Mouse (Mus musculus): Measurements from ENCODE around the gene Dzank1.
A peak's percentile ranks its signal among the peaks of the same experiment; 100 is the strongest.

Dzank1 gene

DNA sequence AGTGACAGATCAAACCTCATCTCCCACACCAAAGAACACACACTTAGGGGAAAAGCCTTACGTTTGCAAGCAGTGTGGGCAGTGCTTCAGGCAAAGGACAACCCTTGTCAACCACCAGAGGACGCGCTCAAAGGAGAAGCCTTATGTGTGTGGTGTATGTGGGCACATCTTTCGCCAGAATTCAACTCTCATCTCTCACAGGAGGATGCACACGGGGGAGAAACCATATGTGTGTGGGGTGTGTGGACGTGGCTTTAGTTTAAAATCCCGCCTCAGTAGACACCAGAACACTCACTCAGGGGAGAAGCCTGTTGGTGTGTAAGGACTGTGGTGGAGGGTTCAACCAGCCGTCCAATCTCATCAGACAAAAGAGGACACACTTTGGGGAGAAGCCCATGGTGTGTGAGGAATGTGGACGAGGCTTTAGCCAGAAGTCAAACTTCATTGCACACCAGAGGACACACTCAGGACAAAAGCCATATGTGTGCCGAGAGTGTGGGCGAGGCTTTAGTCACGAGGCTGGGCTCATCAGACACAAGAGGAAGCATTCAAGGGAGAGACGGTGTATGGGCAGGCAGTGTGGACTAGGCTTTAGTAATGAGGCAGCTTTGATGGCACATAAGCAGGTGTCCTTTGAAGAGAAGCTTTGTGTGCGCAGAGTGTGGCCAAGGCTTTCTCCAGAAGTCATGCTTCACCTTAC lies 61.2 kb downstream of the Dzank1 start:
- DNase-seq: no peak

DNA sequence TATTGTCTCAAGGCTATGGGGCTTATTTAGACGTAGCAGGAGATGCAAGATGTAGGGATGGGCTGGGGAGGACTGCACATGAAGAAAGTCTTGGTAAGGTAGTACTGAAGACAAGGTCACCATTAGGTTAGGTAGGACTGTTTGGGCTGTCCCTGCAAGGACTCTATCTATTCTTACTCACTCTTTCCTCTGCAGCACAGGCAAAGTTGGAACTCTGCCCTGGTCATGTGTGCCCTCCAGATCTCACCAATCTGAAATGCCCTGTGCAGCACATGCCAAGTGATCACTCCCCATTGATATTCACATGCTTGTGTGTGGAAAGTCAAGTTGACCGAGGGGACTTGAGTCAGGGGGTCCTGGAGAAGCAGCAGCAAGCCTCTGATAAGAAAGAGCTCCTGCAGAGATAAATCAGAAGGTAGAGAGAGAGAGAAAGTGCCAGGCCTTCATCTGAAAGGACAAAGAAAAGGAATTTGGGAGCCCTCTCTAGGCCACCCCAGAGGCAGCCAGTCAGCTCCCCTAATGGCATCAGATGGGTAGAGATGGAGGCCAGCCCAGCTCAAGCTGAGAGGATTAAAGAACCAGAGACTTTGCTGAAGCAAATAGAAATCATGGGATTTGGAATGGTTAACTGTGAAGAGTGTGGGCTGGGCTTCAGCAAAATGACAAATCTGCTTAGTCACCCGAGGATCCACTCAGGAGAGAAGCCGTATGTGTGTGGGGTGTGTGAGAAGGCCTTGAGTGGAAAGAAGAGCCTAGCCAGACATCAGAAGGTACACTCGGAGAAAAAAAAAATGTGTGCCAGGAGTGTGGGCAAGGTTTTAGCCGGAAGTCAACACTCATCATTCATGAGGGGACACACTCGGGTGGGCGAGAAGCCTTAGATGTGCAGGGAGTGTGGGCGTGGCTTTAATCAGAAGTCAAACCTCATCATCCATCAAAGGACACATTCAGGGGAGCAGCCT lies 62.1 kb downstream of the Dzank1 start:
- no peak for DNase-seq

DNA sequence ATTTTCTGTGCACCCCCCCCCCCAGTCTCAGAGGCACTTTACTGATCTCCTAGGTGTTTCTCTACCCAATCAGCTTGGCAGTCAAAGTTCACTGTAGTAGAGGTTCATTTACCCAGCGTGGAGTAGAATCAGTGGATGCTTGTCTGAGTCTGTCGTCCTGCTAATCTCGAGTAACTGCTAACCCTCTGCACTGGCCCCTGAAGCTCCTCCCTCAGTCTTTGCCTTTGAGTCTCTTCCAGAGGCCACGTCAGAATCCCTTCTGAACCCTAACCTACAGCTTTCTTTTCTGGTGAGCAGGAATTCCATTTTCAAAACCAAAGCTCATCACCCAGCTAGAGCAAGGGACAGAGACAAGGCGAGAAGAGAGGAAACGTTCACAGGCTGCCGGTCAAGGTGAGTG lies 63.0 kb downstream of the Dzank1 start:
- DNase-seq: no peak

DNA sequence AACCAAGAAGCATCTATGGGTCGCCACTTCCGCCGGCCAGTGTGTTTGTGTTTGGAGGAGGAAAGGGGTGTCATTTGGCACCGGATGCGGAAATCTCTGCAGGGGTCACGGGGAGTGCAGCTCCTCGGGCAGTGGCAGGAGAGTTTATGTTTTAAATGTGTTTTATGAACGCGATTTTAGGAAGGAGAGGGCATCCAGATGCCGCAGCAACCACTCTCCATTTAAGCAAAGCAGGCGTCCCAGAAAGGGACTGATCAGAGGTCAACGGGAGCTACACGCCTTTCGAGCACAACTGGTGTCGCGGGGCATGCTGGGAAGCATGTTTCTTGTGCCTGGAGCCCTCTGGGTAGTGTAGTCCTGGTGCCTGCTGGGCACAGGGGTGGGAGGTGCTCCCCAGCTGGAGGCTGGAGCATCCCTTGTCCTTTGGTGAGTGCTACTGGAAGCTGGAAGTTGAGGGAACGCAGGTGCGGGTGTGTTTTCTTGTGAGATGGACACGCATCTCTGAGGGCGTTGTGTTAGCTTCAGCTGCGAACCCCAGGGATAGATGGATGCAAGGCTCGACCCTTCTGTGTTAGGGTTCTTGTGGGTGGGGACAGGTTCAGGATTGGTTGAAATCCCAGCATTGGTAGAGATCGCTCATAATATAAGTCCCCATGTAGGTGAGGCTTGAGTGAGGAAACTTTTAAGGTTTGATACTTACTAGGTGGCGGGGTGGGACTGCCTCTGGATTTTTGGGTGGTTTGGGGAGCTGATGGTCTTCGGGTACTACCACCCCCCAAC lies 68.0 kb downstream of the Dzank1 start:
- peak; percentile 88 for DNase-seq

DNA sequence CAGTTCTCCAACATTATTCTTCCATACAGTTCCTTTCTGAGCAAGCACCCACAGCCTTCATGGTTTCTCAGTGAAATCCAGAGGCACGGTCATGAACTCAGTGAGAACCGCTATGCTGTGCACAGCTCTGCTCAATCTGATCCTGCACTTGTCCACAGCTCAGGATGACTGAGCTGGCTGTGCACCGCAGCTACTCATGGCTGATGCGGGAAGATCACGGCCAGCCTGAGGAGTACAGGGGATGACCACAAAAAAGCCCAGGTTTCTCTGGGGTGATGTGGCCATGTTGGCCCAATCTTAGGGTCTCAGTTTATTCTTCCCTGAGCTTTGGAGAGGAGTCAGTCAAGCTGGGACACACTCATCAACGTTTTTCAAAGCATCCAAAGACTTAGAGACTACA lies 68.9 kb downstream of the Dzank1 start:
- no peak for DNase-seq

DNA sequence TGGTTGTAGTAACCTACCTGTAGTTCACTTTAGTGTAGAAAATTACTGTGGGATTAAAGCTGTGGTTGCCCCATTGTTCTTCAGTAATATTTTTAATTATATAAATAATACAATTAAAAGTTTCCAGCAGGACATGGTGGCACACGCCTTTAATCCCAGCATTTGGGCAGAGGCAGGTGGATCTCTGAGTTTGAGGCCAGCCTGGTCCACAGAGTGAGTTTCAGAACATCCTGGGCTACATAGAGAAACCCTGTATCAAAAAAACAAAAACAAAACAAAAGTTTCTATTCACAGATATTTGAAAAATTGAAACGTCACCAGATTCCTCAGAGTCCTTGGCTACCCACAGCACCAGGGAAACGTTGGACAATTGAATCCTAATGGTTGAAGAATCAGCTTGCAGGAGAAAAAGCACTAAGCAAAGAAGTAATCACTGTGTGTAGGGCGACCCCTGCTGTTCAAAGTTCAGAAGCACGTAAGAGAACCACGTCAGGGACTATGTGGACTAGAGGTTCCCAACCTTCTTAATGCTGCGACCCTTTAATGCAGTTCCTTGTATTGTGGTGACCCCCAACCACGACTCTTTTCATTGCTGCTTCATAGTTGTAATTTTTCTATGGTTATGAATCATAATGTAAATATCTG lies 74.7 kb downstream of the Dzank1 start:
- peak; percentile 76 for DNase-seq

DNA sequence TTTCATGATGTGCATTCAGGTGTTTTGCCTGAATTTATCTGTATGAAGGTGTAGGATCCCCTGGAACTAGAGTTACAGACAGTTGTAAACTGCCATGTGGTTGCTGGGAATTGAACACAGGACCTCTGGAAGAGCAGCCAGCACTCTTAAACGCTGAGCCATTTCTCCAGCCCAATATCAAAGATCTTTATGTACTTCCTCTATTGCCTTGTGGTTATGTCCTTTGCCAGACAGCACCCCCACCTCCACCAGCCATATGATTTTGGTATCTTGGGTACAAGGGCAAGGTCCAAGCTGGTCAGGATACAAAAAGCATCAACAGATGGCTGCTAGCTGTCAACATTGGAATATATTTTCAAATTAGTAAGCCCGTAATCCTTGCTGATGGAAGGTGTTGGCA lies 76.8 kb downstream of the Dzank1 start:
- no peak for DNase-seq

DNA sequence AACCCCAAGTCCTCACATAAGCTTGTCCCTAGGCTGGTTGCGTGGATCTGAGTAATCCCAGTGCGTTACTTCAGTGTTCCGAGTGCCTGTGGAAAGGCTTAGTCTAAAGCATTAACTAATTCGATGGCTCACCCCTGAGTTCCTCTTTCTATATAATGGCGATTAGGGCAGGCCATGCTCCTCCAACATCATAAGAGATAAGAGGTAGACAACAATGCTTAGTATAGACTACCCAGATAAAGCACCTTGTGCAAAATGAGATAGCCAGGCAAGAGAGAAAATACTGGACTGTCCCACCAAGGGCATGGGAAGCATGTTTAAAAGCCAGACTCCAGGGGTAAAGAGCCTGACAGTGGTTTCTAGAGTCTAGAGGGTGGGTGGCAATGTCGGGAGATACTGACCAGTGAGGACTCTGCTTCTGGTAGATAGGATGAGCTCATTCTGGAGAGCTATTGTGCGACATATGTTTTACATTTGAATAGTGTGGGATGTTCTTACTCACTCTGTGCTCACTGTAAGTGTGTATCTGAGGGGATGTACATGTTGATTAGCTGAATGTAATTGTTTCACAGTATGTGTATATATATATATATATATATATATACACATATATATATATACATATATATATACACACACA lies 80.7 kb downstream of the Dzank1 start:
- DNase-seq: no peak

DNA sequence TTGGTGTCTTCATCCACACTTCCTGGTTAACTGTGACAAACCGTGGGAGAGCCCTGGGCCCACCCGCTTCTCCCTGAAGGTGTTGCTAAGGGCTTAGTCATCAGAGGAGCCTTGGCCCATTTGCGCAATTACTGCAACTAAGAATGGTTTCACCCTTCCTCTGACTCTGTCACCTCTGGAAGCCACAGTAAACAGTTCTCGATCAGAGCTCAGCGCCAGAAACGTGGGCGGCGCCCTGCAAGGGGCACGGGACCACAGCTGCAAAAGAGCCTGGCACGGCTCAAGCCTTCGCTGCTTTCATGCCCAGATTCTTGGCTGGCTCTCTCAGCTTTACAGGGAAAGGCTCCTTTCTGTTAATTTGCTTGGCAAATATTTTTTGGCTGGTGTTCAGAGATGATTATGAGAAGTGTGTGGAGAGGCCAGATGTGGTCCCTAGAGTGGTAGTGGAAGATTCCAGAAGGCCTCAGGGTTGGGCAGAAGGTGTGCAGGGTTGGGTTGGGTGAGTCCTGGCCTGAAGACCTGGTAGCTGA lies 85.8 kb downstream of the Dzank1 start:
- no peak for DNase-seq

DNA sequence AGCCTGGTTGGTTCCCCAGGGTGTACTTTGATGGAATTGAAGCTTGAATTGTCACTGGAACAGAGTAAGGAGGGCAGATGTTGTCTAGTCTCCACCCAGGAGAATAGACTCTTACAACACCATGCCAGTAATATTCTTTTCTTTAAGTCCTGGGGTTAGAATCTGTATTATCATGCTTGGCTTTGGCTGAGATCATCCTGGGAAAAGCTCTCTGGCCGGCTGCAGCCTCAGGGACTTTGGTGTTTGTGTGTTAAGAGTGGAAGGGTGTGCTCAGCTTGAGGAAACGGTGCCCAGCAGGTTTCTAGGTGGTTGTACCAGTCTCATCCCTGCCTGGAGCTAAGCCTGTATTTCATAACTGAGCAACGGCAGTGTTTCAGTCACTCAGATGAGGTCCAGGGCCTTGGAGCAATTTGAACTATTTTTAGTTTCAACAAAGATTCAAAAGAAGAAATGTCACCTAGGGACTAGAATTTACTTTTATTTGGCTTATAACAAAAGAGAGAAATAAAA lies 88.0 kb downstream of the Dzank1 start:
- DNase-seq: no peak

DNA sequence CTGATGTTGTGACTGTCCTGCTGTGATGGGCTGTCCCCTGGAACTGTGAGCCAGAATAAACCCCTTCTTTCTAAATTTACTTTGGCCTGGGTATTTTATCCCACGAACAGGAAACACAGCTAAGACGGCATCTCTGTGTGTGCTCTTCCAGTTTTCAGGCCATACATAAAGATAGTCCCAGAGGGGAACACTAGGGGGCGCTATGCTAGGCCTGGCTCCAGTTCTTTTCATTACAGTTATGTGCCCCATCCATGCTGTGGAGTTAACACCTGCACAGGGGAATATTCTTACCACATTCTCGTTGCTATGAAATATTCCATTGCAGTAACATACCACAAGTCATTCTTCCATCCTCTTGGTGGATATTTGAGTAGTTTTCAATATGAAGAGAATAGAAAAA lies 88.8 kb downstream of the Dzank1 start:
- DNase-seq: no peak

DNA sequence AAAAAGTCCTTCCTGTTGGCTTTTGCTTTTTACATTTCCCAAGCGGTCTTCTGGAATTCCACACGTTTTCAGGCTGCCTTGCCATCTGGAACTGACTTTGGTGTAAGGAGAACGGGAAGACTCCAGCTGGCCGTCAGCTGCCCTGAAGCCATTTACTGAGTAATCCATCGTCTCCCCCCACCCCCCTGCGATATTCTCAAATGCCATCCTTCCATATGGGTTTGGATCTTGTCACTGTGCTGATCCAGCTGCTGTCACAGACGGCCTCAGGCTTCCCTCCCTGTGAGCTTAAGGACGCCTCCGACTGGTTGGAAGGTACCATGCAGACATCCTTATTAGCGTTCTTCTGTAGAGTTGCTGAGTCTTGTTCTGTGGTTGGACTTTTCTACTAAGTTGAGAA lies 91.5 kb downstream of the Dzank1 start:
- no peak for DNase-seq

DNA sequence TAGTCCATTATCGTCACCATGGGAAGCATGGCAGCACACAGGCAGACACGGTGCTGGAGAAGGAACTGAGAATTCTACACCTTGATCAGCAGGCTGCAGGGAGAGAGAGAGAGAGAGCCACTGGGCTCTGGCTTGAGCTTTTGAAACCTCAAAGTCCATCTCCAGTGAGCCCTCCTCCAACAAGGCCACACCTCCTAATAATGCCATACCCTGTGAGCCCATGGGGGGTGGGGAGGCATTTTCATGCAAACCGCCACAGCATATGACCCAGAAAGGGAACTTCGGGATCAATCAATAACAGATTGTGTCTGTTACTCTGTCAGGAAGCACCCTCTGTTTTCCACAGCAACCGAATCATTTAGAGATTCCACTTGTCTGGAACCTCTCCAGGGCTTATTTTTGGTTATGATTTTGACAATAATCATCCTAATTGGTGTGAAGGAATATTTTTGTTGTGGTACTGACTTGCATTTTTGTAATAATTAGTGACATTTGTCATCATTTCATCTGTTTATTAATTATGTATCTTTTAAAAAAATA lies 95.9 kb downstream of the Dzank1 start:
- no peak for DNase-seq

DNA sequence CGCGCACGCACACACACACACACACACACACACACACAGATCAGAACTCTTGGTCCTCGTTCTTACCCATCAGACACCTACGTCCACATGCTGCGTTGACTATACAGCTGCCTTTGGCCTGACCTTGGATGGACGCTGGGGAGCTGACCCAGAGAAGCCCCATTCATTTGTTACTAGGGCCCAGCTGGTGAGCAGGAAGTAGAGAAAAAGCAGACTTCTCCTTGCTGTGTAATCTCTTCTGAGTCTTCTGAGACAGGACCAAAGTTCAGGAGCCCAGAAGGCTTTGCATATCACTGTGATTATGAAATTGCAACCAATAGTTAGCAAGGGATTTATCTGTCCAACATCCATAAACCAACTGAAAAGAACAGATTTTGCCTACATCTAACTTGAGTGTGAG lies 98.0 kb downstream of the Dzank1 start:
- no peak for DNase-seq

DNA sequence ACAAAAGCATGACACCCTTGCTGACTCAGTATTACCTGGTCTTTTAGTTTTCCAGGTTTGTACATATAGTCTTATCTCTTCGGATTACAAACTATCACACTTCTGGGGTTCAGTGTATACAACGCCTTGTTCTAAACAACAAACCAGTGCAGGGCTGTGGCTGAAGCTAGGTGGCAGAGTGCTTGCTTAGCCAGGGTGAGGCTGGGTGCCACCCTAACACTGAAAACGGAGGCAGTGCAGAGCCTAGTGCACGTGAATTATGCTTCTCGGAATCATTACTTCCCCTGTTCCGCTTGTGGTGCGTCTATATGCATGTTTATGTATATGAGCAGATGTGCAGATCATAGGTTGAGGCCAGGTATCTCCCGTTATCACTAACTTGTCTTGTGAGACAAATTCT lies 98.6 kb downstream of the Dzank1 start:
- DNase-seq: no peak

DNA sequence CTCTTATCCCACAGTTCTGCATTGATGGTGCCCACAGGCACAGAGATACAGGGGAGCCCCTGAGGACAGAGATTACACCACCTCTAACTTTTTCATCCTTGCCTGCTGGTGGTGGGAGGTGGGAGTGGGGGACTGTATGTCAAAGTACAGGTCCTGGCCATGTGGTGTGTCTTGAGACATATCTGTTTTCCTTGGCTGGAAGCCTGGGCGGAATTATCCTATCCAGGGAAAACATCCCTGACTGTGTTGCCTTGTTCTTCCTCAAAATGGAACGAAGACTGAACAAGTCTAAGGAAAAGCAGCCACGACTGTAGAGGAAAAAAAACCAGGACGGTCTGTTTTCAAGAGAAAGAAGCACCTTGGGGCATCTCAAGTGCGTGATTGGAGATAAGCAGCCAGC lies 99.4 kb downstream of the Dzank1 start:
- no peak for DNase-seq

DNA sequence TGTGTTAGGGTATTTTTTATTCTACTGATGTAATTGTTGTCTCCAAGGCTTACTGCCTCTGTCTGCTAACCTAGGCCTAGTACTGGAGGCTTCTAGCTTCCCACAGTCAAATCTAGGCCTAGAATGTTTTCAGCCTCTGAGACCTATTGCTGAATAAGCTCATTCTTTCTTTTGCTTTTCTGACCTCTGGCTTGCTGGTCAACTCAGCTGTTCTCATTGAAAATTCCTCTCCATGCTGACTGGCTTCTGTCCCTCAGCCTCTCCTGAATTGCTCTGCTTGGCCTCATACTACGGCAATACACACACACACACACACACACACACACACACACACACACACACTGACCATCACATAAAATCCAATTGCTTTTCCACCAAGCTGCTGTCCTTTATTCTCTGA lies 101.5 kb downstream of the Dzank1 start:
- no peak for DNase-seq

DNA sequence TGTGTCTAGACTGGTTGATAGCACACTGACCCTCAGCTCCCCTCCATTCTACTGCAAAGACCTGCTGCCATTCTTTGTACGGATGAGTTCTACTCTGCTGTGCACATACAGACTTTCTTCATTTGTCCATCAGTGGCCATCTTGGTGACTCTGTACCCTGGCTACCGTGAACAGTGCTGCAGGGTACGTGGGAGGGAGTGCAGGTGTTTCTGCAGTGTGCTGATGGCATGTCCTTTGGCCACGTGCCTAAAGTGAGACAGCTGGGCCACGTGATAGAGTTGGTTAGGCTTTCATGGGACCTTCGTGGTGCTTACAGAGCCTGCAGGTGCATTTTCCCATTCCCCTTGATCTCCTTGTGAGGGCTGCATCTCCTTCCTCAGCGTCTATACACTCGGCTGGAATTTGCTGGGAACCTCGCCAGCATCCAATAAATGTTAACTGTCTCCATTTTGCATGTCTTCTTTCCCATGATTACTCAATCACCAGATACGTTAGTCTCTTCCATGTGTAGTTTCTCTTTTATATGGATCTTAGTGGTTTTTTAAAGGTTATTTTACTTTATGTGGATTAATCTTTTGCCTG lies 105.0 kb downstream of the Dzank1 start:
- no peak for DNase-seq
